Mouse (Mus musculus) megakaryocyte, embryonic 14.5 days (primary cell): ENCODE measurements around the gene Teddm1a.

Experiments used
- FLI1 ChIP-seq: IDR thresholded peaks from 2 replicates; pipeline ENCODE4 v1.6.1; 2012; ENCODE audit warnings: low read length, inconsistent platforms, mixed read lengths
- GATA1 ChIP-seq: IDR thresholded peaks from 3 replicates; pipeline ENCODE4 v1.6.1; 2012; ENCODE audit warnings: mixed read lengths, low read length, inconsistent platforms, borderline replicate concordance

DNA sequence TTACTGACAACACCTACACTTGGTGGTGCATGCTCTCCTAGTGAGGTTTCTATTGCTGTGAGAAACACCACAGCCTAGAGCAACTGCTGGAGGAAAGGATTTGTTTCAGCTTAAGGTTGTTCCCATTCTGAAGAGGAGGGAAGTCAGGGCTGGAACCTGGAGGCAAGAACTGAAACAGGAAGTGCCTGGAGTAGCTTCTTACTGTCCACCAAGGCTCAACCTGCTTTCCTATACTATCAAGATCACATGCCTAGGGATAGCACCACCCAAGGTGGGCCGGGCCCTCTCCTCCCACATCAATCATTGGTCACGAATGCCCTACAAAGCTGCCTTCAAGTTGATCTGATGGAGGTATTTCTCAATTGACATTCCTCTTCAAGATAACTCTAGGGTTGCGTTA lies 30.1 kb downstream of the Teddm1a start:
- TF ChIP-seq GATA1 (no peak), FLI1 (no peak)
